Mouse (Mus musculus) midbrain, embryonic 12.5 days (tissue): ENCODE measurements around the gene Cnot1. TPM values are rescaled to one million over a fixed set of nuclear protein-coding genes. Genes with fewer than 3 reads are reported as not detected.

Experiments
- ATAC-seq: fragments of 200-750 bp; cut with Nextera tagmentation; 2 replicates; pipeline ENCODE4 v1.8.0; 2017; ENCODE audit warnings: low read depth, moderate TSS enrichment, moderate library complexity; ENCODE audit not compliant: low FRiP score
- H3K27ac ChIP-seq: fragments of 300-500 bp; sonication (generic); replicated peaks from 2 replicates; pipeline ENCODE4 v1.5.1; 2016; ENCODE audit warnings: mild to moderate bottlenecking
- H3K27me3 ChIP-seq: fragments of 300-500 bp; sonication (generic); 2 replicates; pipeline ENCODE4 v1.6.1; 2016; ENCODE audit warnings: mild to moderate bottlenecking
- H3K36me3 ChIP-seq: fragments of 300-500 bp; sonication (generic); 2 replicates; pipeline ENCODE4 v1.6.1; 2016
- H3K4me1 ChIP-seq: fragments of 300-500 bp; sonication (generic); 2 replicates; pipeline ENCODE4 v1.6.1; 2016
- H3K4me2 ChIP-seq: fragments of 300-500 bp; sonication (generic); replicated peaks from 2 replicates; pipeline ENCODE4 v1.6.1; 2016; ENCODE audit warnings: mild to moderate bottlenecking, moderate library complexity
- H3K4me3 ChIP-seq: fragments of 300-500 bp; sonication (generic); 2 replicates; pipeline ENCODE4 v1.5.1; 2016; ENCODE audit warnings: mild to moderate bottlenecking
- H3K9ac ChIP-seq: fragments of 300-500 bp; sonication (generic); replicated peaks from 2 replicates; pipeline ENCODE4 v1.6.1; 2016; ENCODE audit warnings: mild to moderate bottlenecking, moderate library complexity
- H3K9me3 ChIP-seq: fragments of 300-500 bp; sonication (generic); 2 replicates; pipeline ENCODE4 v1.6.1; 2016; ENCODE audit warnings: mild to moderate bottlenecking
- WGBS: fragments of 180-500 bp; shearing (Covaris S2); methylation state at CpG from one replicate; pipeline ENCODE4 v1.1.7; 2016; 5-methylcytosine and 5-hydroxymethylcytosine counted together
- polyA plus RNA-seq: library from polyadenylated mRNA; unstranded; fragments of >200 nt; fragmentation: Nextera tagmentation; extraction: Ambion mirVana; gene quantifications from 2 replicates; pipeline ENCODE4 v1.2.1, GENCODE M21; 2016

Cnot1 gene
- polyA plus RNA-seq, 1 experiment from 2014 or later = 94.3 TPM

DNA sequence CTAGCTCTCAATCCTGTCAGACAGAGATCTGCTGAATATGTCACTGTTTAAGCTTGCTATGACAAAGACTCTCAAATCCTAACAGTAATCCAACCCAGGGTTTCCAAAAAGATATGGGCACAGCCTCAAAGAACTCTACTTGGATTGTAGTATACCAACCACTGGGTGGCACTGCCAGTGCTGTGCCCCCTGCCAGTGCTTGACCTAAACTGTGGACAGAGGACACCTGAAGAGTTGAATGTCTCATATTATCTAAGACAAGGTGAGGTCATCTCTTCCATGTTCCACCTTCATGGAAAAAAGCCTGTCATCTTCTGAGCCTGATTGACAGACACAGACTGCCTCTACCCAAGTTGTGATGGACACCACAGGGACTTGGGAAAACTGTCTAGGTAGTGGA lies 24.6 kb downstream of the Cnot1 start:
- H3K9ac ChIP-seq = no peak overlapping the region
- H3K4me2 ChIP-seq = no peak overlapping the region
- no peak overlapping the region for H3K27ac ChIP-seq
- ATAC-seq = no peak
- no peaks in the 10 kb centered on the region for H3K9me3 ChIP-seq
- H3K4me1 ChIP-seq = no peaks in the 10 kb centered on the region
- peaks cover 66% of the 10 kb centered on the region for H3K36me3 ChIP-seq
- H3K4me3 ChIP-seq = no peak overlapping the region
- no peaks in the 10 kb centered on the region for H3K27me3 ChIP-seq

DNA sequence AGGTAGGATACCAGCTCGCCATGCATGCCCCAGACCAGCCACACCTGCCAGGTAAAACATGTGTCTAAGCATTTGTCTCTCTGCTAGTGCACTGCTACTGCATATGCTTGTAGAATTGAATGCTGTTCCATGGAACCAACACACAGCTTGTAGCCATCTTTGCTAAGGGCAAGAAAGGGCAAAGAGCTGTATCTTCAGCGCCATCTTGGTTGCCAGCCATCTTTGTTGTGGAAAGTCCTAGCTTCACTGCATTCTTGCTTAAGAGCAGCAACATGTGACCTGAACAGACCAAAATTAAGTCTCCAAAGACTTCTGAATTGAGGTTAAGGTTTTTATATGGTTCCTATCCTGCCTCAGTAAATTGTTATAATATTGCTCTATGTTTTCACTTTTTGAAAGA lies 25.5 kb downstream of the Cnot1 start:
- Histone ChIP-seq H3K4me1 (no peaks in the 10 kb centered on the region), H3K9me3 (no peaks in the 10 kb centered on the region), H3K27ac (no peak overlapping the region), H3K4me2 (no peak overlapping the region), H3K9ac (no peak overlapping the region), H3K4me3 (no peak overlapping the region), H3K27me3 (no peaks in the 10 kb centered on the region), H3K36me3 (peaks cover 58% of the 10 kb centered on the region)
- 95% methylated on average over 2 of the region's 2 CpGs for WGBS
- ATAC-seq = no peak

- no peaks in the 10 kb centered on the region for H3K9me3 ChIP-seq
- H3K27ac ChIP-seq = no peak overlapping the region
- H3K4me3 ChIP-seq = no peak overlapping the region
- H3K4me1 ChIP-seq = no peaks in the 10 kb centered on the region
- H3K36me3 ChIP-seq = peaks cover 51% of the 10 kb centered on the region
- H3K9ac ChIP-seq = no peak overlapping the region
- no peaks in the 10 kb centered on the region for H3K27me3 ChIP-seq
- WGBS = 100% methylated on average over 3 of the region's 3 CpGs
- no peak for ATAC-seq
- H3K4me2 ChIP-seq = no peak overlapping the region
These were observed 26.2 kb downstream of the Cnot1 start for GRCm38 (mm10) chr8:95781085-95781484.

DNA sequence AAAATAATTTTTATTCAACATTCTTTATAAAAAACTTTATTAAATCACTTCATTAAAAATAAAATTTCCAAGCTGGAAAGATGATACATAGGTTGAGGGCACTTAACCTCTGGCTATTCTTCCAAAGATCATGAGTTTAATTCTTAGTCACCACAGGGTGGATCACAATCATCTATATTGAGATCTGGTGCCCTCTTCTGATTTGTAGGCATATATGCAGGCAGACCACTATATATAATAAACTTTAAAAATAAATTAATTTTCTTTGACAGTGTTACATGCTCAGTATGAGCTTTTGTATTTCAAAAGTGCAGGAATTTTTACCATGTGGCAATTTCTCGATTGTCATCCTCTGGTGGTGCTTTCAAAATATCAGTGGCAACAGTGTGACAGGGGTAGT lies 43.1 kb downstream of the Cnot1 start:
- no peaks in the 10 kb centered on the region for H3K27me3 ChIP-seq
- WGBS = 95% methylated on average over 1 of the region's 1 CpGs
- no peaks in the 10 kb centered on the region for H3K4me1 ChIP-seq
- H3K36me3 ChIP-seq = peaks cover 82% of the 10 kb centered on the region
- no peak overlapping the region for H3K27ac ChIP-seq
- no peak overlapping the region for H3K4me2 ChIP-seq
- H3K4me3 ChIP-seq = no peak overlapping the region
- no peaks in the 10 kb centered on the region for H3K9me3 ChIP-seq
- no peak overlapping the region for H3K9ac ChIP-seq
- ATAC-seq = no peak

- ATAC-seq = no peak
- no peak overlapping the region for H3K4me2 ChIP-seq
- H3K9me3 ChIP-seq = no peaks in the 10 kb centered on the region
- no peaks in the 10 kb centered on the region for H3K27me3 ChIP-seq
- WGBS = 97% methylated on average over 6 of the region's 6 CpGs
- H3K9ac ChIP-seq = no peak overlapping the region
- no peaks in the 10 kb centered on the region for H3K4me1 ChIP-seq
- peaks cover 79% of the 10 kb centered on the region for H3K36me3 ChIP-seq
- H3K4me3 ChIP-seq = no peak overlapping the region
- no peak overlapping the region for H3K27ac ChIP-seq
These were observed 46.9 kb downstream of the Cnot1 start for GRCm38 (mm10) chr8:95760323-95760722.

- Histone ChIP-seq H3K4me1 (no peaks in the 10 kb centered on the region), H3K4me3 (no peak overlapping the region), H3K4me2 (no peak overlapping the region), H3K36me3 (peaks cover 89% of the 10 kb centered on the region), H3K27ac (no peak overlapping the region), H3K27me3 (no peaks in the 10 kb centered on the region), H3K9me3 (no peaks in the 10 kb centered on the region), H3K9ac (no peak overlapping the region)
- 91% methylated on average over 1 of the region's 1 CpGs for WGBS
- no peak for ATAC-seq
These were observed 55.3 kb downstream of the Cnot1 start for GRCm38 (mm10) chr8:95751924-95752323.

DNA sequence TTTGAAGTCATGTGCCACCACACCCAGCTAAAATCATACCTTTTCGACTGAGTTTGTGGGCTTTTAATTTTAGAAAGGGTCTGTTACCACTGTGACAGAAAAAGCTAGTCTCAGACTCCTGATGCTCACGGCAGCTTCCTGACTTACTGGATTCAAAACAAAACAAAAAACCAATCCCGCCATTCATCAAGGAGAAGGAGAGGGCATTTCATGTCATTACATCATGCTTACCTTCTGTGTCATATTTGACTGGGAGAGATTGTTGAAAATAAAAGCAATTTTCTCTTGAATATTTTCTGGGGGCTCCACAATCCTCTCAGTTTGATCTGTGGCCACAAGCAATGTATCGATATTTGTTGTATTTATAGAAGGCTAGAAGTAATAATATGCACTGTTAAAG lies 59.2 kb downstream of the Cnot1 start:
- no peaks in the 10 kb centered on the region for H3K9me3 ChIP-seq
- no peaks in the 10 kb centered on the region for H3K27me3 ChIP-seq
- WGBS = 97% methylated on average over 4 of the region's 4 CpGs
- H3K9ac ChIP-seq = no peak overlapping the region
- H3K27ac ChIP-seq = no peak overlapping the region
- H3K4me2 ChIP-seq = no peak overlapping the region
- no peaks in the 10 kb centered on the region for H3K4me1 ChIP-seq
- H3K4me3 ChIP-seq = no peak overlapping the region
- peaks cover 94% of the 10 kb centered on the region for H3K36me3 ChIP-seq
- no peak for ATAC-seq

GRCm38 (mm10) chr8:95741732-95742131 lies 65.5 kb downstream of the Cnot1 start:
- Histone ChIP-seq H3K4me2 (no peak overlapping the region), H3K27ac (no peak overlapping the region), H3K36me3 (peaks cover 95% of the 10 kb centered on the region), H3K4me1 (no peaks in the 10 kb centered on the region), H3K9me3 (no peaks in the 10 kb centered on the region), H3K27me3 (no peaks in the 10 kb centered on the region), H3K9ac (no peak overlapping the region), H3K4me3 (no peak overlapping the region)
- no peak for ATAC-seq
- 94% methylated on average over 7 of the region's 7 CpGs for WGBS

DNA sequence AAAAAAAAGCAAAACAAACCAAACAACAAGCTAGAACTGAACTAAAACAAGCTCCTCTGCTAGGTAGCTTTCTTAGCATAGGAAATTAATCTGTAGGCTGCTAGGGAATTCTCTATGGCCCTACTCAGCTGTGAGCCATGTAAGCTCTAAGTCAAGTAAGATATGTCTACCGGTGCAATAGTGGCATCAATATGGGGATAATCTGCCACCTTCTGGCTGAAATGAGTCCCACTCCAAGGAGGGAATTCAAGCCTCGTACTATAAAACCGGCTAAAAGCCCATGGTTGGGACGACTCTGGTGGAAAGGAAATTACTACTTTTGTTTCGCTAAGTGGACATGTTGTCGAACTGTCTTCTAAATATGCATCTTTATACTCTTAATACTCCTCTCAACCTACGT lies 68.7 kb downstream of the Cnot1 start:
- peaks cover 86% of the 10 kb centered on the region for H3K36me3 ChIP-seq
- ATAC-seq = no peak
- no peaks in the 10 kb centered on the region for H3K4me1 ChIP-seq
- H3K27ac ChIP-seq = no peak overlapping the region
- no peaks in the 10 kb centered on the region for H3K9me3 ChIP-seq
- 86% methylated on average over 7 of the region's 7 CpGs for WGBS
- no peaks in the 10 kb centered on the region for H3K27me3 ChIP-seq
- H3K4me3 ChIP-seq = no peak overlapping the region
- no peak overlapping the region for H3K4me2 ChIP-seq
- no peak overlapping the region for H3K9ac ChIP-seq

DNA sequence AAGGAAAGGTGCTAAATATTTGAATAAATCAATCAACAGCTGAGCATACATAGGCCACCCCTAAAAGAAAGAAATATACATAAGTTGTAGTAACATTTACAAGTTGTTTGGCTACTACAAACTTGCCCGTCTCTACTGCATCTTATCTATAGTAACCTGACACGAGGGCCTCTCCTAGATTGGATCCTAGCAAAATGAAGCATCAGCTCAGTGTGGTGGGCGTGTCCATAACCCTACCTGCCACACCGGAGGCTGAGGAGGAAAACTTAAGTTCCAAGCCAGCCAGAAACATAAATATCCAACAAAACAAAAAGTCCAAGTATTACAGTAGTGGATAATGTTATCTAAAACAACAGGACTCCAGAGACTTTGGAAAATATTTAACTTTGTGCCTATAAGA lies 79.6 kb downstream of the Cnot1 start:
- WGBS = 88% methylated on average over 4 of the region's 4 CpGs
- Histone ChIP-seq H3K27me3 (no peaks in the 10 kb centered on the region), H3K9me3 (no peaks in the 10 kb centered on the region), H3K4me3 (no peak overlapping the region), H3K4me2 (no peak overlapping the region), H3K9ac (no peak overlapping the region), H3K36me3 (peaks cover 90% of the 10 kb centered on the region), H3K27ac (no peak overlapping the region), H3K4me1 (no peaks in the 10 kb centered on the region)
- ATAC-seq = no peak

- no peaks in the 10 kb centered on the region for H3K9me3 ChIP-seq
- peaks cover 16% of the 10 kb centered on the region for H3K4me1 ChIP-seq
- peak overlapping the region; percentile 92 for H3K4me3 ChIP-seq
- peak overlapping the region; percentile 80 for H3K4me2 ChIP-seq
- no peak for ATAC-seq
- H3K27ac ChIP-seq = peak overlapping the region; percentile 70; the same call in 1 of the 2 replicates
- H3K27me3 ChIP-seq = no peaks in the 10 kb centered on the region
- WGBS = 18% methylated on average over 21 of the region's 21 CpGs
- peak overlapping the region; percentile 90 for H3K9ac ChIP-seq
- H3K36me3 ChIP-seq = peaks cover 41% of the 10 kb centered on the region
These were observed 90.5 kb downstream of the Cnot1 start for GRCm38 (mm10) chr8:95716546-95717335.

DNA sequence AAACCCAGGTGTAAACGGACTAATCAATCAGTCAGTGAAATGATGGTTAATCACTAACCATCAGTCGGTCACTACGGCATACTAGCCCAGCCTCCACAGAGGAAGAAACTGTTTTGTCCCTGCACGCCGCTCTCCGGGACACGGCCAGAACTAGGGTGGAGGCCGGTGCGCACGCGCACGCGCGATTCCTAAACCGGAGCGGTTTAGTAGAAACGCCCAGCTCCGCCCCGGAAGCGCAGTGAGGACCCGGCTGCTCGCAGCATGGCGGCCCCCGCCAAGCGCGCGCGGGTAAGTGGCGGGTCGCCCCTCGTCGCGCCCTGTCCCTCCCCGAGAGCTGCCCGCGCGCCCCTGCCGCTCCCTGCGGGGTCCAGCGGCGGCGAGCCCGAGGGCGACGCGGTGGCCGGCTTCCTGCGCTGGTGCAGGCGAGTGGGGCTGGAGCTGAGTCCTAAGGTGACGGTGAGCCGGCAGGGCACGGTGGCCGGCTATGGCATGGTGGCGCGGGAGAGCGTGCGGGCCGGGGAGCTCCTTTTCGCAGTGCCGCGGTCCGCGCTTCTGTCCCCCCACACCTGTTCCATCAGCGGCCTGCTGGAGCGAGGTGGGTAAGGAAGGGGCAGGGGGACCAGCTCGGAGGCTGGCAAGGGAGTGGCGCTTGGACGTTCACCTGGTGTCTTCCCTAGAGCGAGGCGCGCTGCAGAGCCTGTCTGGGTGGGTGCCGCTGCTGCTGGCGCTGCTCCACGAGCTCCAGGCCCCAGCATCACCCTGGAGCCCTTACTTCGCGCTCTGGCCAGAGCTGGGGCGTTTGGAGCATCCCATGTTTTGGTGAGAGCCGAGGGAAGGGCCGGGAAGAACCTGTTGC lies 91.4 kb downstream of the Cnot1 start, which contains the start of gene Setd6:
TSS of gene Setd6 (plus strand) at position 206 of the 856 bp plus-strand sequence.
- WGBS = under 1% methylated on average over 64 of the region's 79 CpGs
- peak; percentile 90 for ATAC-seq
- H3K36me3 ChIP-seq = peaks cover 41% of the 10 kb centered on the region

More for the DNA sequence above, 91.4 kb downstream of the Cnot1 start, which contains the start of gene Setd6:
- H3K27me3 ChIP-seq = no peaks in the 10 kb centered on the region
- no peaks in the 10 kb centered on the region for H3K9me3 ChIP-seq
- H3K9ac ChIP-seq = peak within 1 kb of the TSS; percentile 90
- H3K27ac ChIP-seq = peak within 1 kb of the TSS; percentile 70
- H3K4me3 ChIP-seq = peak within 1 kb of the TSS; percentile 92
- peak within 1 kb of the TSS; percentile 80 for H3K4me2 ChIP-seq
- H3K4me1 ChIP-seq = peaks cover 16% of the 10 kb centered on the region
